Mouse (Mus musculus): ENCODE measurements around the gene Ppp1r8.

The Ppp1r8 gene

GRCm38 (mm10) chr4:132778562-132779201 is 64.3 kb downstream of the Ppp1r8 start:
- no peak for DNase-seq (ENCODE audit: low read depth, low spot score)
